Mouse (Mus musculus) hindbrain, embryonic 10.5 days (tissue): ENCODE data around the gene Spag4. TPM values are rescaled to one million over a fixed set of nuclear protein-coding genes. Genes with fewer than 3 reads are reported as not detected.

Experiments
- DNase-seq: peaks from one replicate; pipeline ENCODE4 v3.0.0-alpha.2; 2017; ENCODE audit warnings: low spot score
- H3K27ac ChIP-seq: fragments of 300-500 bp; sonication (generic); 2 replicates; pipeline ENCODE4 v1.5.1; 2016; ENCODE audit warnings: mild to moderate bottlenecking, moderate library complexity
- H3K27me3 ChIP-seq: fragments of 300-500 bp; sonication (generic); 2 replicates; pipeline ENCODE4 v1.6.1; 2016; ENCODE audit warnings: mild to moderate bottlenecking; ENCODE audit not compliant: poor library complexity, insufficient read depth, severe bottlenecking
- H3K36me3 ChIP-seq: fragments of 300-500 bp; sonication (generic); 2 replicates; pipeline ENCODE4 v1.6.1; 2016; ENCODE audit warnings: mild to moderate bottlenecking, moderate library complexity
- H3K4me1 ChIP-seq: fragments of 300-500 bp; sonication (generic); replicated peaks from 2 replicates; pipeline ENCODE4 v1.6.1; 2016; ENCODE audit warnings: mild to moderate bottlenecking
- H3K4me3 ChIP-seq: fragments of 300-500 bp; sonication (generic); 2 replicates; pipeline ENCODE4 v1.5.1; 2016; ENCODE audit warnings: mild to moderate bottlenecking, moderate library complexity
- H3K9me3 ChIP-seq: fragments of 300-500 bp; sonication (generic); 2 replicates; pipeline ENCODE4 v1.6.1; 2016; ENCODE audit warnings: mild to moderate bottlenecking, moderate library complexity
- polyA plus RNA-seq: library from polyadenylated mRNA; unstranded; fragments of >200 nt; fragmentation: Nextera tagmentation; extraction: Ambion mirVana; gene quantifications from 2 replicates; pipeline ENCODE4 v1.2.1, GENCODE M21; 2016

Gene Spag4
- polyA plus RNA-seq, 1 experiment from 2014 or later: 6.9 TPM

DNA sequence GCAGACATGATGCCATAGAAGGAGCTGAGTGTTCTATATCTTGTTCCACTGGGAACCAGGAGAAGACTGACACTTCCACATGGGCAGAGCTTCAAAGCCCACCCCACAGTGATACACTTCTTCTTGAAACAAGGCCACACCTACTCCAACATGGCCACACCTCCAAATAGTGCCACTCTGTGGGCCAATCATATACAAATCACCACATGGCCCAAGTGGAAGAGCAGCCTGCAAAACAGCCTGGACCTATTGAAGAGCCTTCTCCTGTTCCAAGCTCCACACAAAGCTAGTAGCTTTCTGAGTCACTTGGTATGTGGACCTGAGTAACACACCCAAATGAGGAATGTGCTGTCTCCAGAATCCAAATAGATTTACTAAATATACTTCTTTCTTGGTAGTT lies 54.6 kb downstream of the Spag4 start:
- no peak for DNase-seq
- no peaks in the 10 kb centered on the region for H3K9me3 ChIP-seq
- peaks cover 17% of the 10 kb centered on the region for H3K36me3 ChIP-seq

More for the DNA sequence above, 54.6 kb downstream of the Spag4 start:
- H3K4me3 ChIP-seq: no peak overlapping the region
- no peaks in the 10 kb centered on the region for H3K4me1 ChIP-seq
- no peak overlapping the region for H3K27ac ChIP-seq
- no peaks in the 10 kb centered on the region for H3K27me3 ChIP-seq

Other genes with a start within 250 kb of the Spag4 start
- 8.4 and 16.0 TPM in 2 replicates for gene BC029722, start 245.7 kb upstream of the Spag4 start, polyA plus RNA-seq
- gene Eif6, start 238.2 kb upstream of the Spag4 start, polyA plus RNA-seq: 247 and 261 TPM in 2 replicates
- gene Fam83c, start 230.3 kb upstream of the Spag4 start, polyA plus RNA-seq: 0.24 and 0.44 TPM in 2 replicates
- gene Uqcc1, start 134.9 kb upstream of the Spag4 start, polyA plus RNA-seq: 73.7 and 77.4 TPM in 2 replicates
- gene Gm15557, start 124.4 kb upstream of the Spag4 start, polyA plus RNA-seq: not detected in 2 replicates
- gene Gdf5, start 119.8 kb upstream of the Spag4 start, polyA plus RNA-seq: 0.42 and 1.1 TPM in 2 replicates
- gene Cep250, start 108.7 kb upstream of the Spag4 start, polyA plus RNA-seq: 21.6 and 27.6 TPM in 2 replicates
- gene 6430550D23Rik, start 57.2 kb upstream of the Spag4 start, polyA plus RNA-seq: 1.2 and 1.5 TPM in 2 replicates
- 223 and 257 TPM in 2 replicates for gene Ergic3, start 57.1 kb upstream of the Spag4 start, polyA plus RNA-seq
- gene Fer1l4, start 12.2 kb upstream of the Spag4 start, polyA plus RNA-seq: not detected in 2 replicates
- gene Cpne1, start 46.8 kb downstream of the Spag4 start, polyA plus RNA-seq: 51.4 and 68.0 TPM in 2 replicates
- gene Rbm12, start 46.8 kb downstream of the Spag4 start, polyA plus RNA-seq: 42.6 and 47.4 TPM in 2 replicates
- 22.5 and 27.2 TPM in 2 replicates for gene Gm28036, start 61.9 kb downstream of the Spag4 start, polyA plus RNA-seq
- gene Romo1, start 78.9 kb downstream of the Spag4 start, polyA plus RNA-seq: 438 and 481 TPM in 2 replicates
- gene Nfs1, start 79.0 kb downstream of the Spag4 start, polyA plus RNA-seq: 41.6 and 43.5 TPM in 2 replicates
- gene Rbm39, start 115.1 kb downstream of the Spag4 start, polyA plus RNA-seq: 485 and 564 TPM in 2 replicates
- gene Phf20, start 131.3 kb downstream of the Spag4 start, polyA plus RNA-seq: 68.3 and 73.4 TPM in 2 replicates
- gene Cnbd2, start 247.1 kb downstream of the Spag4 start, polyA plus RNA-seq: 3.7 TPM in 2 replicates
- 62.2 and 96.5 TPM in 2 replicates for gene Scand1, start 247.5 kb downstream of the Spag4 start, polyA plus RNA-seq